Mouse (Mus musculus) hindbrain, embryonic 13.5 days (tissue): ENCODE measurements at regions not wholly inside any gene's neighbourhood (a gene's known extent, or its start where the extent isn't known, plus 50 kb on each side); places are given as distances from the start of the nearest gene placed in this dataset.

Experiments used
- ATAC-seq: fragments of 200-750 bp; cut with Nextera tagmentation; 2 replicates; pipeline ENCODE4 v1.8.0; 2017; ENCODE audit warnings: moderate TSS enrichment; ENCODE audit not compliant: low FRiP score
- H3K27ac ChIP-seq: fragments of 300-500 bp; sonication (generic); 2 replicates; pipeline ENCODE4 v1.5.1; 2015; ENCODE audit warnings: inconsistent platforms, mild to moderate bottlenecking, moderate library complexity
- H3K27me3 ChIP-seq: fragments of 300-500 bp; sonication (generic); 2 replicates; pipeline ENCODE4 v1.6.1; 2015; ENCODE audit warnings: mild to moderate bottlenecking, inconsistent platforms
- H3K36me3 ChIP-seq: fragments of 300-500 bp; sonication (generic); 2 replicates; pipeline ENCODE4 v1.6.1; 2015; ENCODE audit warnings: mild to moderate bottlenecking, inconsistent platforms
- H3K4me1 ChIP-seq: fragments of 300-500 bp; sonication (generic); replicated peaks from 2 replicates; pipeline ENCODE4 v1.6.1; 2015; ENCODE audit warnings: inconsistent platforms
- H3K4me2 ChIP-seq: fragments of 300-500 bp; sonication (generic); 2 replicates; pipeline ENCODE4 v1.6.1; 2015; ENCODE audit warnings: inconsistent platforms, mild to moderate bottlenecking, moderate library complexity
- H3K4me3 ChIP-seq: fragments of 300-500 bp; sonication (generic); 2 replicates; pipeline ENCODE4 v1.5.1; 2015; ENCODE audit warnings: mild to moderate bottlenecking, inconsistent platforms
- H3K9ac ChIP-seq: fragments of 300-500 bp; sonication (generic); 2 replicates; pipeline ENCODE4 v1.6.1; 2015; ENCODE audit warnings: mild to moderate bottlenecking, inconsistent platforms
- H3K9me3 ChIP-seq: fragments of 300-500 bp; sonication (generic); 2 replicates; pipeline ENCODE4 v1.6.1; 2016; ENCODE audit warnings: inconsistent platforms
- WGBS: fragments of 180-500 bp; shearing (Covaris S2); methylation state at CpG from one replicate; pipeline ENCODE4 v1.1.7; 2015; 5-methylcytosine and 5-hydroxymethylcytosine counted together

DNA sequence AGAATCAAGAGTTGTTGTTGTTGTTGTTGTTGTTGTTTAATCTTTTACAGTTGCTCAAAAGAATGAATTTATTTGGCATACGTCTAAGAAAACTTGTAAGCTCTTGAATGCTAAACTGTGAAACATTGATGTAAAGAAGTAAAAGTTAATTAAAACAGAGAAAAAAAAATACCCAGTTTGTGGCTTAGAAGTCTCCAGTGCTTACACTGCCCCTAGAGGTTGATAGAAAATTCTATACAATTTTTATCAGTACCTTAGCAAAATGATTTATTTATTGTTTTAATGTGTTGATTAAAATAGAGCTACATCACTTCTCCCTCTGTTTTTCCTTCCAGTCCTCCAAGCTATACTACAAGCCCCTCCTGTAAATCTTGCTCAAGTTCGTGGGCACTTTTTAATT, 165.8 kb upstream of the Bank1 start:
- no peaks in the 10 kb centered on the region for H3K9me3 ChIP-seq
- H3K27me3 ChIP-seq, result no peaks in the 10 kb centered on the region
- H3K4me1 ChIP-seq, result no peaks in the 10 kb centered on the region
- no peak overlapping the region for H3K27ac ChIP-seq
- H3K4me3 ChIP-seq, result no peak overlapping the region
- ATAC-seq, result no peak
- no peak overlapping the region for H3K4me2 ChIP-seq
- WGBS, result 87% methylated on average over 2 of the region's 2 CpGs
- no peak overlapping the region for H3K9ac ChIP-seq
- no peaks in the 10 kb centered on the region for H3K36me3 ChIP-seq

GRCm38 (mm10) chr3:136471693-136472092, 145.8 kb upstream of the Bank1 start:
- no peak overlapping the region for H3K4me3 ChIP-seq
- ATAC-seq, result no peak
- H3K9me3 ChIP-seq, result no peaks in the 10 kb centered on the region
- H3K27ac ChIP-seq, result no peak overlapping the region
- H3K4me1 ChIP-seq, result no peaks in the 10 kb centered on the region
- no peak overlapping the region for H3K4me2 ChIP-seq
- H3K9ac ChIP-seq, result no peak overlapping the region
- H3K36me3 ChIP-seq, result no peaks in the 10 kb centered on the region
- 92% methylated on average over 3 of the region's 3 CpGs for WGBS
- H3K27me3 ChIP-seq, result no peaks in the 10 kb centered on the region

DNA sequence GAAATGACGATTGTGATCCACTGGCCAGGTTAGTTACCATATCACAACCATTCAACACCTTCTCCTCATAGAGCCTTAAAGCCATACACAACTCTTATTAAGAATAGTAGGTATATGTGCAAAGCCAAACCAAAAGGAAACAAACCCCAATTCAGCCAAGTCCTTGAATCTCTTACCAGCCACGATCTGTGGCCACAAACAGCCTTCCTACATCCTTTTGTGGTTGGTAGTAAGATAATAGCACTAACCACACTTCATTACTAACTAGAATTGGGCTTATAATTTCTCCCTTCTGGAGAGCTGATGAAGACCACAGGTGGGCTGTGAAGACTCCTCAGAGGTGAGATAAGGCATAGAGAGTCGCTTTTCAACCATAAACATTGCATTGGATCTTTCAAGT, 136.9 kb upstream of the Bank1 start:
- H3K27me3 ChIP-seq, result no peaks in the 10 kb centered on the region

DNA sequence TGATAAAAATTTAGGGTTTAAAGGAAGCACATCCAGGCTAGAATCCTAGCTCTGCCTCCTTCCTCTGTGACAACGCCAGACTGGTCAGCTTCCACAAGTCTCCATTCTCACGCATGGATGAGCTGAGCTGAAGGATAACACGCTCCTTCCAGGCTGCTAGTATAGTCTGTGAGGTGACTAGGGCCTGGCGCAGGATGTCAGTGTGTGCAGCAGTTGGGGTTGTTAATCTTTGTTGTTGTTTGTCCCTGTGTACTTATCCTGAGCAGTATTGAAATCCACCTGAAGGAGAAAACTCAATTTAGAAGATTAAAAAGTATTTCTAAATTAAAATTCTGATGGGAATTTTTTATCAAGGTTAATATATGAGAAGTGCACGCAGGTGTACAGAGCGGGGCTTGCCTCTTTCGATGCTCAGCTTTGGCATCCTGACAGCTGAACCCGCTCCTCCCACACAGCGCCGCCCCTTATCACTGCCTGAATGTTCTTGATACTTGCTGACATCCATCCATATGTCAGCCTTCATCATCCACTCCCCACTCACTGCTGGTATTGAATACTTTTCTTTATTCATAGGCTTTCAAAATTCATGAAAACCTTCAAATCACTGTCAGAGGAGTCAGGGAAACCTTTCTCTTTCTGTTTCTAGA, 130.7 kb upstream of the Bank1 start:
- WGBS, result 61% methylated on average over 10 of the region's 10 CpGs
- ATAC-seq, result peak; percentile 76; the same call in 1 of the 2 replicates
- H3K9me3 ChIP-seq, result no peaks in the 10 kb centered on the region
- no peak overlapping the region for H3K27ac ChIP-seq
- H3K27me3 ChIP-seq, result no peaks in the 10 kb centered on the region
- no peak overlapping the region for H3K9ac ChIP-seq
- H3K4me3 ChIP-seq, result no peak overlapping the region
- H3K4me1 ChIP-seq, result peaks cover 9% of the 10 kb centered on the region; the same call in 1 of the 2 replicates
- H3K4me2 ChIP-seq, result no peak overlapping the region
- H3K36me3 ChIP-seq, result no peaks in the 10 kb centered on the region

More for the DNA sequence above, 136.9 kb upstream of the Bank1 start:
- H3K4me3 ChIP-seq, result no peak overlapping the region
- H3K27ac ChIP-seq, result no peak overlapping the region
- no peaks in the 10 kb centered on the region for H3K36me3 ChIP-seq
- no peaks in the 10 kb centered on the region for H3K9me3 ChIP-seq
- WGBS, result 89% methylated on average over 3 of the region's 3 CpGs
- no peak overlapping the region for H3K9ac ChIP-seq
- H3K4me1 ChIP-seq, result no peaks in the 10 kb centered on the region
- no peak for ATAC-seq
- H3K4me2 ChIP-seq, result no peak overlapping the region

DNA sequence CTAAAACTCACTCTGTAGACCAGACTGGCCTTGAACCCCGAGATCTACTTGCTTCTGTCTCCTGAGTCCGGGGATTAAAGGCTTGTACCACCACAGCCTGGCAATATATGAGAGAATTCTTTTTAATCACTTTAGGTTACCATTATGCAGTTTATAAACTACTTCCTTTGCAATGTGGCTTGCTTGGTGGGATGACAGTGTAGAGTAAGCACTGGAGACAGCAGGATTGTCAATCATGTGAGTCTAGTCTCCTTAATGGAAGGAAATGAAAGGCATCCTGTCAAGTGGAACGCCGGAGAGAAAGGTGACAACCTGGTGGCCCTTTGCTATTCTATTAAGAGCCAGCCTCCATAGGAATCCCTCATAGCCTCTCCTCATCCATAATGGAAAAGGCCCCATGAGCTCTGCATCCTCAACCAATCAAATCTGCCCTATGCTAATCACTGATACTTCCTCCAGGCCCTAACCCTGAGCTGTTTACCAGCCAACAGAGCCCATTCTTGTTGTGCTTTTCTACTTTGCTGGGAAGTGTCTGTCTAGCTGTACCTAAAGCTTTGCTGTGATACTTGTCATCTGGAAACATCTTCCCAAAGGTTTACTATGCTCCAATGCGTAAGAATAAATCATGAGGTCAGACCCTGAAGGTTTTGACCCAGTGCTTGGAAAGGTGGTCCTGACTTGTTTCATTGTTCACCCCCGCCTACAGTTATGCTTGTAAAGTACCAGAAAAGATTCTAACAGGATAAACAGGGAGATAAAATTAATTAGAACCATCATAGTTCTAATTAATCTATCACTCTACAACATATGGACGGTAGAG, 130.0 kb upstream of the Bank1 start:
- no peak for ATAC-seq
- no peak overlapping the region; the same call in 1 of the 2 replicates for H3K27ac ChIP-seq
- WGBS, result 55% methylated on average over 7 of the region's 7 CpGs

DNA sequence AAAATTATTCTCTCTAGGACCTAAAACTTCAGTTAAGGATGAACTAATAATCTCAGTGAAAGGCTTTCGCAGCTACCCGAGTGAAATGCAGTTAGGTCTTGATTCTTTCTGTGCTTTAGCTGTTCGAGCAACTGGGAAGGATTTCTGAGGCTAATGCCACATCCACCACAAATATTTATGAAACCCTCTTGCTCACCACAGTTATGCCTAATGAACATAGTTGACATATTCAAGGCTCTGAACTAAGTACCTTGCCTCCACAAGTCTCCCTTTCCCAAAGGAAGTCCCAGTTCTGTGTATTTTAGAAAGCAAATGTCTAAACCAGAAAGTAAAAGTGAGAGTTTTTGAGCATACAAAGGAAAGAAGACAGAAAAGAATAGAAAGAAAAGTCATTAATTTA, 129.1 kb upstream of the Bank1 start:
- no peaks in the 10 kb centered on the region for H3K36me3 ChIP-seq
- no peaks in the 10 kb centered on the region for H3K27me3 ChIP-seq
- no peak overlapping the region for H3K4me3 ChIP-seq
- no peak overlapping the region for H3K9ac ChIP-seq
- no peak overlapping the region for H3K27ac ChIP-seq
- WGBS, result 88% methylated on average over 3 of the region's 3 CpGs
- H3K4me2 ChIP-seq, result no peak overlapping the region
- no peaks in the 10 kb centered on the region for H3K9me3 ChIP-seq
- peaks cover 9% of the 10 kb centered on the region; the same call in 1 of the 2 replicates for H3K4me1 ChIP-seq
- ATAC-seq, result no peak

More for the DNA sequence above, 130.0 kb upstream of the Bank1 start:
- Histone ChIP-seq H3K4me3 (no peak overlapping the region), H3K9ac (no peak overlapping the region), H3K36me3 (no peaks in the 10 kb centered on the region), H3K27me3 (no peaks in the 10 kb centered on the region), H3K4me1 (peaks cover 9% of the 10 kb centered on the region; the same call in 1 of the 2 replicates), H3K4me2 (no peak overlapping the region), H3K9me3 (no peaks in the 10 kb centered on the region)

GRCm38 (mm10) chr3:136450986-136451774, 125.3 kb upstream of the Bank1 start:
- H3K9me3 ChIP-seq, result no peaks in the 10 kb centered on the region
- no peak overlapping the region for H3K4me3 ChIP-seq
- no peak for ATAC-seq
- no peak overlapping the region for H3K9ac ChIP-seq
- H3K4me2 ChIP-seq, result no peak overlapping the region
- no peaks in the 10 kb centered on the region for H3K36me3 ChIP-seq
- H3K27me3 ChIP-seq, result no peaks in the 10 kb centered on the region
- H3K4me1 ChIP-seq, result peaks cover 9% of the 10 kb centered on the region
- no peak overlapping the region for H3K27ac ChIP-seq
- WGBS, result 84% methylated on average over 9 of the region's 9 CpGs

DNA sequence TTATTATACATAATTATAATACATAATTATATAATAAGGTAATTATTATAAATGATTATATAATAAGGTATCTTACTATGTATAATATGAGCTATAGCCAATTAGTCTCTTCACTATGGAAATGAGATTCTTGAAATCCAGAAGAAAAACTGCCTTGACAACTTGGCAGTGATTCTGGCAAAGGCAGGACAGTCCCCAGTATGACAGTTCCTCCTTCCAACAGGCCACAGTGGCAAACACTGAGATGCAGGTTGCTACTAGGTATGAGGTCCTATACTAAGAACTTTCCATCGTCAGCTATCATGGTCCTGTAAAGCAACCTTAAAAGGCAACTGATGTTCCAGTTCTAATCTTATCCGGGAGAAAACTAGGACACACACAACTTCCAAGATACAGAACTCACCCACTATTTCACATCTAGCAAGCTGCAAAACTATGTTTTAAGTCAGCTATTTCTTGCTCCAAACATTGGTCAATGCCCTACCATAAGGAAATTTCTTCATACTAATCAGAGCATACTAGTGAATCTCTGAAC, 124.6 kb upstream of the Bank1 start:
- 96% methylated on average over 2 of the region's 2 CpGs for WGBS
- no peaks in the 10 kb centered on the region for H3K27me3 ChIP-seq
- no peak overlapping the region for H3K4me3 ChIP-seq
- ATAC-seq, result no peak
- H3K9me3 ChIP-seq, result no peaks in the 10 kb centered on the region
- no peaks in the 10 kb centered on the region for H3K36me3 ChIP-seq
- peaks cover 4% of the 10 kb centered on the region; the same call in 1 of the 2 replicates for H3K4me1 ChIP-seq
- H3K27ac ChIP-seq, result no peak overlapping the region
- H3K4me2 ChIP-seq, result no peak overlapping the region
- no peak overlapping the region for H3K9ac ChIP-seq

DNA sequence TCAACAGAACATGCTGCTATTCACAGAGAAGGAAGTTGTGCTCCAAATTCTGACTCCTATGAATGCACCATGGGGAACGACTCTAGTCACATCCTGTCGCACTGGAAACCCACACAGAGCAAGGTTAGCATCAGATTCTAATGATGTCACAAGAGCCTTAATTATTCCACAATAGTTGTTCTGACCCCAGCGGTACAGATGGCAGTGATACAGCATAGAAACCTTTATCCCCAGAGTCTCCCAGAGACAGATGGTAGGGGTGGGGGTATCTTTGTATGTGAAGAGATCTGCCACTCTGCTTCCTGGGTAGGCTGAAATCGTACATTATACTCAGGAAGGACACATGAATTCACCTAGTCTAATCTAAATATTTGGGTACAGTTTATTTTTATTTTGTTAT, 123.5 kb upstream of the Bank1 start:
- H3K27me3 ChIP-seq, result no peaks in the 10 kb centered on the region
- H3K36me3 ChIP-seq, result no peaks in the 10 kb centered on the region
- no peak overlapping the region for H3K9ac ChIP-seq
- 50% methylated on average over 4 of the region's 4 CpGs for WGBS
- no peak overlapping the region for H3K4me3 ChIP-seq
- no peak overlapping the region for H3K27ac ChIP-seq
- H3K4me2 ChIP-seq, result no peak overlapping the region
- peak; percentile 54; the same call in 1 of the 2 replicates for ATAC-seq
- no peaks in the 10 kb centered on the region for H3K9me3 ChIP-seq
- peaks cover 4% of the 10 kb centered on the region; the same call in 1 of the 2 replicates for H3K4me1 ChIP-seq

GRCm38 (mm10) chr3:136444598-136444997, 118.7 kb upstream of the Bank1 start:
- H3K27ac ChIP-seq, result no peak overlapping the region
- 57% methylated on average over 2 of the region's 2 CpGs for WGBS
- H3K27me3 ChIP-seq, result no peaks in the 10 kb centered on the region
- H3K9ac ChIP-seq, result no peak overlapping the region
- H3K4me1 ChIP-seq, result peaks cover 4% of the 10 kb centered on the region; the same call in 1 of the 2 replicates
- H3K36me3 ChIP-seq, result no peaks in the 10 kb centered on the region
- H3K4me3 ChIP-seq, result no peak overlapping the region
- no peak overlapping the region for H3K4me2 ChIP-seq
- no peak for ATAC-seq
- no peaks in the 10 kb centered on the region for H3K9me3 ChIP-seq

DNA sequence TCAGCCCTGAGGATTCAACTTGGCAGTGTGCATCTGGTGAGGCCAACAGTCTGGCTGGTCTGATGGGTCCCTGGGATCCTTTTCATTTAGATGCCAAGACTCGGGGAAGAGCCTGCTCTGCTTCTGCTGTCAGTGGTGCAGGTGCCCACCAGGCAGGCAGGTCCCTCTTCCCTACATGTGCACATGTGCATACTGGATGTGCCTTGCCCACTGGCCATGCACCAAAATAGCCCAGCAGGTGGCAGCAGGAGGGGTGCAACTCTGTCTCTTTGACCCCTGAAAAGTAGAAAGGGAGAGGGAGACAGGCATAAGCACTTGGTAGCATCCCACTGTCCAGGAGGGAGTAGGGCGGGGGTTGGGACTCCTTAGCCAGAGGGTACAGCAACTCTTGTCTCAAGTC, 116.2 kb upstream of the Bank1 start:
- Histone ChIP-seq H3K9me3 (no peaks in the 10 kb centered on the region), H3K4me1 (no peaks in the 10 kb centered on the region), H3K9ac (no peak overlapping the region), H3K27ac (no peak overlapping the region), H3K4me2 (no peak overlapping the region), H3K36me3 (no peaks in the 10 kb centered on the region), H3K4me3 (no peak overlapping the region), H3K27me3 (no peaks in the 10 kb centered on the region)
- no peak for ATAC-seq
- WGBS, result 88% methylated on average over 2 of the region's 2 CpGs
